Mouse (Mus musculus): ENCODE results near the gene Mfsd14a. TPM values are rescaled to one million over a fixed set of nuclear protein-coding genes. Genes with fewer than 3 reads are reported as not detected.

Gene Mfsd14a
- total and polyA plus RNA-seq, 3 experiments, result 39.2 to 111 (median 45.9) TPM

- TF ChIP-seq GABPA (IDR thresholded peaks at IDR 0.05; ENCODE audit: low read depth, low read length) (no peak), MYC (IDR thresholded peaks at IDR 0.05; ENCODE audit: low read depth, low read length) (no peak), USF2 (IDR thresholded peaks at IDR 0.05; ENCODE audit: borderline replicate concordance in 1 of 2, insufficient read depth in 1 of 2, low read depth in 1 of 2, low read length in 2 of 2) (no peak), MAFK (IDR thresholded peaks at IDR 0.05; ENCODE audit: borderline replicate concordance, low read depth, low read length) (no peak), BHLHE40 (IDR thresholded peaks at IDR 0.05; ENCODE audit: borderline replicate concordance, low read depth, low read length) (no peak), MAX (IDR thresholded peaks at IDR 0.05; ENCODE audit: low read length) (no peak), SMC3 (IDR thresholded peaks at IDR 0.05; ENCODE audit: low read depth, low read length) (no peak), POLR2AphosphoS5 (IDR thresholded peaks at IDR 0.05; ENCODE audit: borderline replicate concordance, low read depth, low read length) (no peak), ELF1 (IDR thresholded peaks at IDR 0.05; ENCODE audit: low read depth, low read length) (no peak), HCFC1 (IDR thresholded peaks at IDR 0.05; ENCODE audit: low read depth, low read length) (no peak), NRF1 (IDR thresholded peaks at IDR 0.05; ENCODE audit: insufficient read depth, low read depth, low read length, poor library complexity, severe bottlenecking) (no peak), SIN3A (IDR thresholded peaks at IDR 0.05; ENCODE audit: low read length) (no peak), USF1 (IDR thresholded peaks at IDR 0.05; ENCODE audit: low read depth, low read length) (no peak), GATA1 (IDR thresholded peaks at IDR 0.05; ENCODE audit: low read depth, low read length) (no peak), UBTF (IDR thresholded peaks at IDR 0.05; ENCODE audit: borderline replicate concordance, insufficient read depth, low read depth, low read length) (no peak), TCF12 (IDR thresholded peaks at IDR 0.05; ENCODE audit: low read depth, low read length) (no peak), MXI1 (IDR thresholded peaks at IDR 0.05; ENCODE audit: low read depth, low read length) (no peak)
- Histone ChIP-seq H3K4me1 (ENCODE audit: control insufficient read depth in 1 of 2, insufficient read depth in 2 of 2, low read length in 2 of 2) (peaks cover 0 to under 1% of the 10 kb centered on the region in 2 experiments; a peak in 1 of 4 replicates), H3K27me3 (ENCODE audit: control insufficient read depth in 1 of 2, insufficient read depth in 2 of 2, low read length in 2 of 2) (no peaks in the 10 kb centered on the region), H3K9me3 (replicated peaks; ENCODE audit: insufficient read depth, low read length) (no peaks in the 10 kb centered on the region), H3K9ac (ENCODE audit: control insufficient read depth, low read depth, low read length, poor library complexity, severe bottlenecking) (no peak overlapping the region), H3K79me2 (ENCODE audit: control insufficient read depth, insufficient read depth, low read length, poor library complexity) (peaks cover 6% of the 10 kb centered on the region), H3K4me3 (ENCODE audit: control insufficient read depth in 1 of 2, insufficient read depth in 1 of 2, low read depth in 2 of 2, low read length in 2 of 2) (no peak overlapping the region), H3K27ac (ENCODE audit: control insufficient read depth, low read depth, low read length) (no peak overlapping the region), H3K36me3 (ENCODE audit: control insufficient read depth in 1 of 2, insufficient read depth in 2 of 2, low read length in 2 of 2) (peaks cover 5 to 6% of the 10 kb centered on the region in 2 experiments; a peak in 3 of 4 replicates)
- DNase-seq (ENCODE audit: low read depth, low spot score), result no peak
Measured at GRCm38 (mm10) chr3:116601781-116602180, 60.7 kb downstream of the Mfsd14a start.

DNA sequence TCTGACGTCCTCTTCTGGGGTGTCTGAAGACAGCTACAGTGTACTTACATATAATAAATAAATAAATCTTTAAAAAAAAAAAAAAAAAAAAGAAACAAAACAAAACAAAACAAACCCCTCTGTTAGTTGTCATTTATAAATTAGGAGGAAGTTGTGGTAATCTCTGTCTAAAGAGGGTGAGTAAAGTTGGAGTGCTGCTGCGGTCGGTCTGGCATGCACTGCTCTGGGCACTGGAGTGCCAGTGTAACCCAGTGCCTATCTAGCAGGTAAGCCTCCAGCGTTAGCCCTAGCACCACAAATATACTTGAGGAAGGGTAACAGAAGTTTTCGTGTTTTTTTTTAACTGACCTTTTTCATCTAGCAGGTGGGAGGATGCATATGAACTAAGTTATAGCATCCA is 61.5 kb downstream of the Mfsd14a start:
- no peak overlapping the region for H3K9ac ChIP-seq (ENCODE audit: control insufficient read depth, low read depth, low read length, poor library complexity, severe bottlenecking)
- DNase-seq (ENCODE audit: low read depth, low spot score), result no peak
- peaks cover 2 to 5% of the 10 kb centered on the region in 2 experiments; a peak in 3 of 4 replicates for H3K4me1 ChIP-seq (ENCODE audit: control insufficient read depth in 1 of 2, insufficient read depth in 2 of 2, low read length in 2 of 2)
- peaks cover 5 to 12% of the 10 kb centered on the region in 2 experiments; a peak in 3 of 4 replicates for H3K36me3 ChIP-seq (ENCODE audit: control insufficient read depth in 1 of 2, insufficient read depth in 2 of 2, low read length in 2 of 2)
- H3K27ac ChIP-seq (ENCODE audit: control insufficient read depth, low read depth, low read length), result no peak overlapping the region
- H3K4me3 ChIP-seq (ENCODE audit: control insufficient read depth in 1 of 2, insufficient read depth in 1 of 2, low read depth in 2 of 2, low read length in 2 of 2), result no peak overlapping the region
- no peaks in the 10 kb centered on the region for H3K9me3 ChIP-seq (replicated peaks; ENCODE audit: insufficient read depth, low read length)
- H3K79me2 ChIP-seq (ENCODE audit: control insufficient read depth, insufficient read depth, low read length, poor library complexity), result peaks cover 11% of the 10 kb centered on the region
- TF ChIP-seq CTCF (IDR thresholded peaks at IDR 0.05 in 2 of 3, conservative IDR thresholded peaks at IDR 0.05 in 1 of 3; ENCODE audit: control insufficient read depth in 1 of 3, insufficient read depth in 1 of 3, low read depth in 2 of 3, low read length in 3 of 3, poor library complexity in 1 of 3, severe bottlenecking in 1 of 3) (no peak), RAD21 (IDR thresholded peaks at IDR 0.05; ENCODE audit: low read depth, low read length) (no peak), TCF12 (IDR thresholded peaks at IDR 0.05; ENCODE audit: low read depth, low read length) (no peak), CHD1 (IDR thresholded peaks at IDR 0.05; ENCODE audit: low read depth, low read length) (no peak), CHD2 (IDR thresholded peaks at IDR 0.05; ENCODE audit: low read length) (no peak), ZC3H11A (IDR thresholded peaks at IDR 0.05; ENCODE audit: low read depth, low read length) (no peak), MAFK (IDR thresholded peaks at IDR 0.05; ENCODE audit: borderline replicate concordance, low read depth, low read length) (no peak), GABPA (IDR thresholded peaks at IDR 0.05; ENCODE audit: low read depth, low read length) (no peak), E2F4 (IDR thresholded peaks at IDR 0.05; ENCODE audit: borderline replicate concordance, low read depth, low read length) (no peak), MYC (IDR thresholded peaks at IDR 0.05; ENCODE audit: low read depth, low read length) (no peak), SIN3A (IDR thresholded peaks at IDR 0.05; ENCODE audit: low read length) (no peak), TAL1 (IDR thresholded peaks at IDR 0.05; ENCODE audit: low read length) (no peak), NELFE (IDR thresholded peaks at IDR 0.05; ENCODE audit: low read depth, low read length) (no peak), TBP (IDR thresholded peaks at IDR 0.05; ENCODE audit: low read depth, low read length) (no peak), ZMIZ1 (IDR thresholded peaks at IDR 0.05; ENCODE audit: low read depth, low read length) (no peak), MEF2A (IDR thresholded peaks at IDR 0.05; ENCODE audit: extremely low read depth, insufficient replicate concordance, low read depth, low read length, poor library complexity, severe bottlenecking) (no peak), POLR2AphosphoS2 (IDR thresholded peaks at IDR 0.05; ENCODE audit: low read length) (no peak), USF2 (IDR thresholded peaks at IDR 0.05; ENCODE audit: borderline replicate concordance in 1 of 2, insufficient read depth in 1 of 2, low read depth in 1 of 2, low read length in 2 of 2) (no peak), EP300 (IDR thresholded peaks at IDR 0.05; ENCODE audit: low read depth in 1 of 2, low read length in 2 of 2) (no peak), POLR2A (IDR thresholded peaks at IDR 0.05; ENCODE audit: control insufficient read depth in 1 of 2, insufficient read depth in 1 of 2, low read depth in 1 of 2, low read length in 2 of 2, poor library complexity in 1 of 2) (no peak)
- no peaks in the 10 kb centered on the region for H3K27me3 ChIP-seq (ENCODE audit: control insufficient read depth in 1 of 2, insufficient read depth in 2 of 2, low read length in 2 of 2)

Measured in MEL (cell line).